Mouse (Mus musculus): ENCODE data around the gene Tnfaip3. TPM values are rescaled to one million over a fixed set of nuclear protein-coding genes. Genes with fewer than 3 reads are reported as not detected.

Gene Tnfaip3
- total RNA-seq, 1 experiment from 2014 or later: 39.9 TPM

DNA sequence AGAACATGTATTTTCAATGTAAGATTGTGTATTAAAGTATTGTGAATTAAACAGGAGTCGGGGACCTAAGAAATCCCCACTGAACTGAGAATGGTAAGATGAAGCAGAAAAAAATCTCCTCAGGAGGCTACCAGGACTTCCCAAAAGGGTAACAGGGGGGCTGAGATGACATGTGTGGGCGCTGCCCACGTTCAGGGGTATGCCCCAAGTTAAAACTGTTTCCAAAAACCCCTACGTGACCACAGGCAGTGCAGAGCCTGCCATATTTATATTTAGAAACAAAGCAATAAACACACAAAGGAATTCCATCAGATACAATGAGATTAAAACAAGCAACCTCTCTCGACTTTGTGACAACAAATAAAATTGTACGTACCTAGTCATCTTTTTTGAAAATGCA is 31.9 kb downstream of the Tnfaip3 start:
- no peak for ATAC-seq (replicated peaks; ENCODE audit: low read depth, poor library complexity, severe bottlenecking)

DNA sequence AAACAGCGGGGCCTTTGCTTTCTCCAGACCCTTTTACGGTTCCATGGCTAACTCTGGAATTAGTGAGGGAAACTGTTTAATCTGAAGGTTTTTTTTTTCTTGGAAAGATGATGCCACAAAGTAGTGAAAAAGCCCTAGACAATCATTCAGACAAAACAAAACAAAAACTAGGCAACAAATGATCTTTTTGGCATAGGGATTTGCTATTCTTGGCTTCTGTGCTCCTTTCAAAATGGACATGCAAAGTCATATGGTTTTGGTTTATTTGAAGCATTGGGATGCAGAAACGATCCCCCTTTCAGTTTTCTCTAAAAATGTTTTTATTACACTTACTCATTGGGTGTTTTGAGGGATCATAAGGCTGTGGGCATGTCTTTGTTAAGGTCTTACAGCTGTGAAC is 41.0 kb downstream of the Tnfaip3 start:
- no peak for ATAC-seq (replicated peaks; ENCODE audit: low read depth, poor library complexity, severe bottlenecking)

- no peak for ATAC-seq (replicated peaks; ENCODE audit: low read depth, poor library complexity, severe bottlenecking)
These were observed 48.6 kb downstream of the Tnfaip3 start for GRCm38 (mm10) chr10:18966893-18967292.

DNA sequence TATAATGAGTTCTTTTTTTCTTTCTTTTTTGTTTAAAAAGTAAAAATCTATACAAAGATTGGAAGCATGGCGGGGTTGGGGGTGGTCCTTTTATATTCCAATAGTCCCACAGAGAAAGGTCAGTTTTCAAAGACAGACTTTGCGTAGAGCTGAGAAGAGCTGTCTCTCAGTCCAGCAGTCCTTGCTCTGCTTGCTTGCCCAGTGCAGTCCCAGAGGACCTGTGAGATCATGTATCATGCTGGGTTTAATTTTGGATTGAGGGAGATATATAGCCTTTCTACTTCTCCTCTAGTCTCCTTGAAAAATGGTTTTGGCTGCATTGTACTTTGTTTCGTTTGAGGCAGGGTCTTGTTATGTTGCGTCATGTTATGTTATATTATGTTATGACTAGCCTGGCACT is 49.9 kb downstream of the Tnfaip3 start:
- ATAC-seq (replicated peaks; ENCODE audit: low read depth, poor library complexity, severe bottlenecking): no peak

- peak; percentile 75 for ATAC-seq (replicated peaks; ENCODE audit: low read depth, poor library complexity, severe bottlenecking)
These were observed 50.6 kb downstream of the Tnfaip3 start for GRCm38 (mm10) chr10:18964856-18965255.

- ATAC-seq (replicated peaks; ENCODE audit: low read depth, poor library complexity, severe bottlenecking): peak; percentile 39
These were observed 55.5 kb downstream of the Tnfaip3 start for GRCm38 (mm10) chr10:18959777-18960492.

GRCm38 (mm10) chr10:18953706-18954071 is 61.8 kb downstream of the Tnfaip3 start:
- peak; percentile 83 for ATAC-seq (replicated peaks; ENCODE audit: low read depth, poor library complexity, severe bottlenecking)

DNA sequence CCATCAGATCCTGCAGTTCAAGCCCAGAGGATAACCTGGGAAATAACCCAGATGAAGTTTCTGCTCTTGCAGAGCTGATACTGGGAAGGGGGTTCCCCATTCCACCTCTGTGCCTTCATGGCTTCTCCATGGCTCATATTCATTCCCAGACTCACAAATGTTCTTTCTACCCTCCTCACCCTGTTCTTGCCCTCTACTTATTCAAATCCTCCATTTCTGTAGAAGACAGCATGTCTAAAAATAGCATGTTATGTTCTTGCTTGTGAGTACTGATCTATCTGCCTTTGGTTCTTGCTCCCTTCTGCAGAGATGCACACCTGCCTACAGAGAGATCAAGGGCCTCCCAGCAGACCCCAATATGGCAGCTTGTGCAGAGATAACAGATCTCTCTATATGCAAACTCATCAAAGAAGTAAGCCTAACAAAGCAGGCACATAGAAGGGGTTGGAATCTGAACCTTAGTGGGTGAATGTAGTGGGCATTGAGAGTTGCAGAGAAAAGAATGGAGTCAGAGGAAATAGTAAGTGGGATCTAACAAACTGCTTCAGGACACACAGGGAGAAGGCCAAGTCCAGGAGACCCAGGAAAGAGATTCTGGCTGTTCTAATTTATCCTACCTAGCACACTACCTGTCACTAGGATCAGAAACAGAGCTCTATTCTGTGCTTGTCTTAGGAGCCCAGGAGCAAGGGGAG is 62.3 kb downstream of the Tnfaip3 start:
- no peak for ATAC-seq (replicated peaks; ENCODE audit: low read depth, poor library complexity, severe bottlenecking)

Other genes with a start within 250 kb of the Tnfaip3 start
- not detected in 2 replicates for gene Gm4922, start 228.9 kb downstream of the Tnfaip3 start, total RNA-seq (2017)
- gene Perp, start 170.6 kb downstream of the Tnfaip3 start, total RNA-seq (2017): 0.92 and 3.6 TPM in 2 replicates

All from common myeloid progenitor, adult 5-6 weeks (primary cell).